Mouse (Mus musculus) embryonic stem cell, embryonic (primary cell): Measurements from ENCODE around the gene Shank2.

ENCODE experiments used
- CTCF ChIA-PET, 4 experiments: fragments of 300-600 bp in 2 of 4; fragments of 350-600 bp in 2 of 4; sonication (Branson Sonifier 250); formaldehyde crosslinking; loops; one replicate each; lab custom pipeline; 2022; ENCODE audit warnings: inconsistent platforms in 2 of 4; lab: Charles Lee
- POLR2A ChIA-PET, 4 experiments: fragments of 300-600 bp in 2 of 4; fragments of 350-600 bp in 2 of 4; sonication (Branson Sonifier 250); formaldehyde crosslinking; loops; one replicate each; lab custom pipeline; 2022; ENCODE audit warnings: antibody characterized with exemption in 4 of 4, inconsistent platforms in 1 of 4; lab: Charles Lee

Gene Shank2

GRCm38 (mm10) chr7:144074718-144075117 lies 73.0 kb downstream of the Shank2 start:
- CTCF ChIA-PET = interaction anchor here (0.5 to 5.2 kb wide), 50 partner anchors 8 to 534 kb away, joined by 3 to 71 read pairs (median 3); partner anchors contain the start of gene Mrgpre (in 2 of the 4)

GRCm38 (mm10) chr7:144078661-144079060 lies 76.9 kb downstream of the Shank2 start:
- ChIA-PET POLR2A (interaction anchor here in 1 of 4 experiments (1.1 kb wide), 1 partner anchor 44 kb away, joined by 4 read pairs; no protein-coding TSS in a partner anchor), CTCF (interaction anchor here (0.7 to 2.8 kb wide), 20 partner anchors 16 to 598 kb away, joined by 3 to 9 read pairs (median 4); partner anchors contain the start of gene Mrgpre (in 2 of the 4))

More at GRCm38 (mm10) chr7:144074718-144075117, 73.0 kb downstream of the Shank2 start:
- POLR2A ChIA-PET = interaction anchor here in 1 of 4 experiments (0.6 kb wide), 1 partner anchor 801 kb away, joined by 4 read pairs; no protein-coding TSS in a partner anchor

GRCm38 (mm10) chr7:144079861-144080260 lies 78.1 kb downstream of the Shank2 start:
- POLR2A ChIA-PET = interaction anchor here in 1 of 4 experiments (0.7 kb wide), 1 partner anchor 89 kb away, joined by 3 read pairs; no protein-coding TSS in a partner anchor
- CTCF ChIA-PET = interaction anchor here (0.6 to 2.8 kb wide), 20 partner anchors 17 to 1137 kb away, joined by 3 to 9 read pairs (median 4); partner anchors contain the start of gene Mrgpre (in 2 of the 4)

DNA sequence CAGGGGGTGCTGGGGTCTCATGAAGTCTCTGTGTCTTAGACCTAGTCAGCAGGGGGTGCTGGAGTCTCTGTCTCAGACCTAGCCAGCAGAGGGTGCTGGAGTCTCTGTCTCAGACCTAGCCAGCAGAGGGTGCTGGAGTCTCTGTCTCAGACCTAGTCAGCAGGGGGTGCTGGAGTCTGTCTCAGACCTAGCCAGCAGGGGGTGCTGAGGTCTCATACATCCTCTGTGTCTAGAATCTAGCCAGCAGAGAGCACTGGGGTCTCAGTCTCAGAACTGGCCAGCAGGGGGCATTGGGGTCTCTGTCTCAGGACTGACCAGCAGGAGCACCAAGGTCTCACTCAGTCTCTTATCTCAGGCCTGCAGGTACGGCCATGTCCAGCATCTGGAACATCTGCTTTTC lies 79.7 kb downstream of the Shank2 start:
- ChIA-PET POLR2A (no interaction called here), CTCF (interaction anchor here in 2 of 4 experiments (0.8 kb wide), 2 partner anchors 16 to 345 kb away, joined by 3 to 4 read pairs; no protein-coding TSS in a partner anchor)

- ChIA-PET POLR2A (no interaction called here), CTCF (interaction anchor here (0.6 to 1.5 kb wide), 8 partner anchors 10 to 471 kb away, joined by 3 to 10 read pairs (median 3); no protein-coding TSS in a partner anchor)
Measured at GRCm38 (mm10) chr7:144081963-144082362, 80.2 kb downstream of the Shank2 start.

DNA sequence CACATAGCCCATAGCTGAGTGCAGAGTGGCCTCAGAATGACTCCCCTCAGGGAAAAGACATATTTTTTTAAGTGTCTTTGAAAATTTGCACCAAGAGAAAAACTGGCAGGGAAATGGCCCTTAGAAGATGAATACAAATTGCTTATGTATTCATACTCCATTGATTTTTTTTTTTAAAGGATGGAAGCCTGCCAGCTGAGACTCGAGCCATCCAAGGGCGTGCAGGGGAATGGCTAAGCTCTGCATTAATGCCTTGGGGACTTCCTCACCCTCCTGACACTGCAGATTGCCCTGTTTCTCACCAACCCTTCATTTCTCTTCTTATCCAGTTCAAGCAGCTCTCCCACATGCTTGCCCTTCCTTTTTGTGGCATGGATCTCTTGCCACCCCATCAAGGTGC lies 85.5 kb downstream of the Shank2 start:
- CTCF ChIA-PET = interaction anchor here in 3 of 4 experiments (0.7 to 1.6 kb wide), 5 partner anchors 9 to 15 kb away, joined by 3 to 7 read pairs (median 4); no protein-coding TSS in a partner anchor

GRCm38 (mm10) chr7:144094132-144094531 lies 92.4 kb downstream of the Shank2 start:
- POLR2A ChIA-PET = no interaction called here
- CTCF ChIA-PET = interaction anchor here in 1 of 4 experiments (0.9 kb wide), 1 partner anchor 87 kb away, joined by 3 read pairs; no protein-coding TSS in a partner anchor

More for the DNA sequence above, 85.5 kb downstream of the Shank2 start:
- POLR2A ChIA-PET = no interaction called here

DNA sequence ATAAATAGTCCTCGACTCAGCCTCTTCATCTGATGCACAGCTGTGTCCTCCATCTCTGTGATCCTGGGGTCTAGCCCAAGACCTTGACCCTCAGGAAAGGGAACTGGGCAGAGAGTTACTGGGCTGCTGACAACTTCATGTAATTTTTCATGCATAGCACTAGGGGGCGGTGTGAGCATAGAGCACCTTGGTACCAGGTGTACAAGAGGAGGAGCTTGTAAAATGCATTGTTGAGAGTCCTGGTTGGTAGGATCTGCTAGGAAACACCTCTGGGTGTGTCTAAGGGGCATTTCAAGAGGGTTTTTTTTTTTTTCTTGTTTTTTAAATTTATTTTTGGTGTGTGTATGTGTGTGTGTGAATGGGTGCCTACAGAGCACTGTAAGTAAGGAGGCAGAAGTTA lies 95.6 kb downstream of the Shank2 start:
- ChIA-PET POLR2A (interaction anchor here (0.6 to 1.5 kb wide), 11 partner anchors 9 to 801 kb away, joined by 3 to 4 read pairs (median 4); no protein-coding TSS in a partner anchor), CTCF (interaction anchor here (0.5 to 3.1 kb wide), 80 partner anchors 8 to 1073 kb away, joined by 3 to 37 read pairs (median 4); partner anchors contain the start of genes Dhcr7 (in 1 of the 4) and Nadsyn1 (in 1 of the 4))

DNA sequence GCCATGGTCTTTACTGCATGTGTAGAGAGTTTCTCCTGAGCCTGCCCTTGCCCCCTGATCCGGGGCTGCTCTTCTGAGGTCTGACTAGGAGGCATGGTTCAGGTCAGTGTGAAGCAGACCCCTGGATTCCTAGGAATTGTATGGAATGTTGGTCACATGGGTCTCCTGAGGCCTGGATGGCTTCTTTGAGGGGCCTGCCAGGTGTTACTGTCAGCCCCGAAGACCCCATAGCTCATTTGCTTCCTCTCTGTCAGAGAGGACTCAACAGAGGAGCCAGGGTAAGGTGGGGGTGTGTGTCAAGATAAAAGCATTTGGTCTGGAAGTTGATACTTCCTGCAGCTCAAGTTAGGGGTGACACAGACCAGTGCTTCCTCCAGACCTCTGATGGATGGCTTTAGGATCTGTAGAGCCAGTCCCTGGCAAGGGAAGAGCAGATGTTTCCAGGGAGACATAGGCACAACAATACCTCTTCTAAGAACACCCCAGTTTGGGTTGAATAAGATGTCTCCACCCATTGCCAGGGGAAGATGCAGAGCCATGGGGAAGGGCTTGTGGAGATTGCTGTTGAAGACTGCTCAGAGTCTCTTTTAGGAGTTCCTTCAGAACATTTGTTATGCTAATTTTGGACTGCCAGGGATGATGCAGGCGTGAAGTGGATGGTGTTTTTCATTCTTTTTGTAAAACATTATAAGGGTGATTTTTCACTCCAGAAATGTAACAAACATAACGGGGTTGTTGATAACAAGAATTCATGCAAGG lies 100.7 kb downstream of the Shank2 start:
- POLR2A ChIA-PET = interaction anchor here in 1 of 4 experiments (0.6 kb wide), 1 partner anchor 279 kb away, joined by 5 read pairs; no protein-coding TSS in a partner anchor
- CTCF ChIA-PET = interaction anchor here in 2 of 4 experiments (0.6 to 0.9 kb wide), 2 partner anchors 105 to 290 kb away, joined by 3 read pairs; no protein-coding TSS in a partner anchor

DNA sequence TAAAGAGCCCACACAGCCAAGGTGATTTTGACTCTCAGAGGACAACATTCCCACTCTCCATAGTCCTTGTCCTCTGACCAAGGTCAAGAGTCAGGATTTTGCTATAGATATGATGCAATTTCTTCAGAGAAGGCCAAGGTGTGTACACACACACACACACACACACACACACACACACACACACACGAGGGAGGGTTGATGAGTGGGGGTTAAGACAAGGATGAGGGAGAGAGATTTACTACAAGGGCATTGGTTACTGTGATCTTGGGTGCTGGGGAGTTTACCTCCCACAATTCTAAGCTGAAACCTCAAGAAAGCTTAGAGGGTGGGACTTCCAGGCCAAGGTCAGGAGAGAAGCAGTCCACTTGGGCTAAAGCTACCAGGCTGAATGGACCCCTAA lies 104.2 kb downstream of the Shank2 start:
- CTCF ChIA-PET = interaction anchor here (0.5 to 2.6 kb wide), 13 partner anchors 8 to 286 kb away, joined by 3 to 26 read pairs (median 4); no protein-coding TSS in a partner anchor
- POLR2A ChIA-PET = interaction anchor here (0.6 to 1.9 kb wide), 18 partner anchors 8 to 1187 kb away, joined by 3 to 6 read pairs (median 3); partner anchors contain the start of genes Cars (in 1 of the 4) and Mrgpre (in 1 of the 4)

GRCm38 (mm10) chr7:144106352-144107011 lies 104.8 kb downstream of the Shank2 start:
- CTCF ChIA-PET = interaction anchor here (0.5 to 2.6 kb wide), 17 partner anchors 9 to 1945 kb away, joined by 3 to 26 read pairs (median 4); no protein-coding TSS in a partner anchor

DNA sequence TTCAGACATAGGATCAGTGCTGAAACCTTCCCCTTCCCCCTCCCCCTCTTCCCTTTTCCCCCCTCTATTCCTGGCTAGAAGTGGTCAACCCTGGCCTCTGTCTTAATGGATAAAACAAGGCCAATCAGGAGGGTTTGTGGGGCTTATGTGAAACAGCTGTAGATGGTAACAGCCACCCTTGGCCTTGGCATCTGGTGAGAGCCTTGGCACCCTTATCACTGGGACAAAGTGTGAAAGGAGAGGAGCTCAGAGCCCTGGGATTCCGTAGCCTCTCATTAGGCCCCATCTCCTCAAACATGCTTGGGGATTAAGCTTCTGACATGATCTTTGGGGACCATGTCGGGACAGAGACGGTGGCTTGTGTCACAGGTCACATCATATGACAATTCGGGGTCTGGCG lies 106.4 kb downstream of the Shank2 start:
- POLR2A ChIA-PET = interaction anchor here in 1 of 4 experiments (0.5 to 0.8 kb wide), 2 partner anchors 540 to 726 kb away, joined by 3 read pairs; no protein-coding TSS in a partner anchor
- CTCF ChIA-PET = interaction anchor here in 2 of 4 experiments (0.6 to 3.4 kb wide), 6 partner anchors 11 to 765 kb away, joined by 3 to 15 read pairs (median 4); no protein-coding TSS in a partner anchor

More at GRCm38 (mm10) chr7:144106352-144107011, 104.8 kb downstream of the Shank2 start:
- POLR2A ChIA-PET = interaction anchor here (0.6 to 1.9 kb wide), 23 partner anchors 9 to 1187 kb away, joined by 3 to 6 read pairs (median 3); partner anchors contain the start of genes Cars (in 1 of the 4) and Mrgpre (in 1 of the 4)

DNA sequence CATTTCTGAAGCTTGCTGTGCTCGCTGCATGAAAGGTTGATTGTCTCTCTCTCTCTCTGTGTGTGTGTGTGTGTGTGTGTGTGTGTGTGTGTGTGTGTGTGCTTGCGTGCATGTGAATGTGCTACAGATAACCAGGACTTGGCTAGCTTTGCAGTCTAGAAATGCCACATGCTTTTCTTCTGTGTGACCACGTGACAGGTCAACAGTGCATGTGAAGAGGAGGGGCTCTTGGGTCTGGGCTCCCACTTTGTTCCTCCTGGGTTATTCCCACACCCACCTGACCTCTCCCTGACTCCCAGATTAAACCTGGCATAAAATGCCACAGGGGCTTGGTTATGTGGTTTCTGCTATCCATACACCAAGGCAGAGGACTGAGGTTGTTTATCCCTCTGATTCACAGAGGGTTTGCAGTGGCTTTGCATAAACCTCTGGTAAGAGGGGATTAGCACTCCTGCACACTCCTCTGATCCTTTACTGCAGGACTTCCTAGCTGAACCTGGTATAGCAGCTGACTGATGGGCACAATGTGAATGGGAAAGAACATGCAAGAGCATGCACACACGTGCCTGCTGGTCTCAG lies 109.4 kb downstream of the Shank2 start:
- ChIA-PET POLR2A (interaction anchor here in 1 of 4 experiments (0.6 to 1.3 kb wide), 3 partner anchors 14 to 404 kb away, joined by 3 to 4 read pairs (median 3); no protein-coding TSS in a partner anchor), CTCF (interaction anchor here in 2 of 4 experiments (1.1 to 3.4 kb wide), 3 partner anchors 14 to 37 kb away, joined by 3 to 15 read pairs (median 13); no protein-coding TSS in a partner anchor)

DNA sequence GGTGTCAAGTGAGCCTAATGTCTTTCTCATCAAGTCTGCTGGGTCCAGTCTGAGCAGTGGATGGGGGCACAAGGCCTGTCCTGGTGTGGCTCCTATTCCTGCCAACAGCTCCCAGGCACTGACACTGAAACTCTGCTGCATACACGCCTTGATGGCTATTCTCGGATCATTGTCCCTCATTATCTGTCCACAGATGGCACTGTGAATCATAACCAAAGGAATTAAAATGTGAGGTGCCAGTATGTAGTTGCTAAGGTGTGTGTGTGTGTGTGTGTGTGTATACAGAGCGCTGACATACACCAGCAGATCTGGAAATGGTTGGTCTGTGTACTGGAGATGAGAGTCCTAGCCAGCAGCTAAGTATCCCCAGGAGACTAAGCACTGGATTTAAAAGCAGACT lies 110.3 kb downstream of the Shank2 start:
- POLR2A ChIA-PET = no interaction called here
- CTCF ChIA-PET = interaction anchor here in 1 of 4 experiments (1.1 to 1.3 kb wide), 2 partner anchors 14 to 38 kb away, joined by 3 read pairs; no protein-coding TSS in a partner anchor

DNA sequence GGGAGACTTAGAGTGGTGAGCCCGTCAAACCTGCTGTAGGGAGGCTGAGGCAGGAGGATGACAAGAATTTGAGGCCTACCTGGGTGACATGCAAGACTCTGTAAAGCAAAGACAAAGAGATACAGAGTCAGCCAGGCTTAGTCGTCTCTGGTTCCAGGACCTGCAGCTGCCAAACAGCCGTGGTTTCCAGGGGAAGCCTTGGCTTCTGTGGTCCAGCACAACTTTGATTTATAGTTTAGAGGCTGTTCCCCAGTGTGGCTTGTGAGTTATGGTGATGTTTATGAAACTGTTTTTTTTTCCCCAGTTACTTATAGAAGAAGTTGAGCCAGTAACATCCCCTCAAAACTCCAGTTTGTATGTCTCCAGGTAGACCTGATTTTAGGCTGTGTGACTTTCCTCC lies 112.5 kb downstream of the Shank2 start:
- ChIA-PET POLR2A (no interaction called here), CTCF (interaction anchor here in 2 of 4 experiments (0.7 to 2.2 kb wide), 2 partner anchors 8 to 17 kb away, joined by 4 read pairs; no protein-coding TSS in a partner anchor)

GRCm38 (mm10) chr7:144119562-144119961 lies 117.8 kb downstream of the Shank2 start:
- ChIA-PET CTCF (interaction anchor here in 1 of 4 experiments (0.7 kb wide), 1 partner anchor 413 kb away, joined by 3 read pairs; no protein-coding TSS in a partner anchor), POLR2A (no interaction called here)
